Mouse (Mus musculus) A20 (cell line): Measurements from ENCODE around the gene Magi3.

ENCODE experiments used
- DNase-seq: peaks from one replicate; pipeline ENCODE4 v3.0.0-alpha.2; 2011; ENCODE audit warnings: low read depth, low spot score

Magi3 gene

DNA sequence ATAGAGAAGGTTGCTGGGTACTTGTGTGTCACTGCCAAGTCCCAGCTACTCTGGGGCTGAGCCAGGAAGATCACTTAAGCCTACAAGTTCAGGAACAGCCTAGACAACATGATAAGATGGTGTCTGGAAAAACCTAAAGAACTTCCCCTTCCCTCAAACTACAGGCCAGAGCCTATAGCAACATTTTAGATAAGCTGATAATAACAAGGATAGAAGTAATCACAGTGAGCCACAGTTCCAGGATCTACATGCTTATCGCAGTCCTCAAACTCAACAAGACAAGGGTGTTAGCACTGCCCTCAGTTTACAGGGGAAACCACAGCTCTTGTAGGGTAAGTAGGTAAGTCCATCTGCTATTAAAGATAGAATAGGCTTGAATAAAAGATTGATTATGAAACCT, 188.1 kb downstream of the Magi3 start:
- DNase-seq = no peak

DNA sequence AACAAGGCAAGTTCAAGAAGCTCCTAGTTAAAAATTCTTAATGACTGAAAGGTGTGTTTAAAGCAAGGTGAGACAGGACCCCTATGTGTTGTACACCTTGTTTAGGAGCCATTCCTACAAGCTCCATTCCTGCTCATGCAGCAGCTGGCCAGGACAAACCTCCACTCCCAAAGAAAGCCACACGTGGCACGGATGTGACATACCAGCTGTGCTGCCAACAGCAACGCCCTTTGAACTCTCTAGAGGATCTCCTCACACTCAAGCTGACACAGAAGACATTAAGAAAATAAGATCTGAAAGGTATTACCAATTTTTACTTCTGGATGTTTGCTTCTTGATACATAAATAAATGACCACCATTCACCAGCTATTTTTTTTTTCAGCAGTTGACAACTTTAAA, 193.2 kb downstream of the Magi3 start:
- no peak for DNase-seq

DNA sequence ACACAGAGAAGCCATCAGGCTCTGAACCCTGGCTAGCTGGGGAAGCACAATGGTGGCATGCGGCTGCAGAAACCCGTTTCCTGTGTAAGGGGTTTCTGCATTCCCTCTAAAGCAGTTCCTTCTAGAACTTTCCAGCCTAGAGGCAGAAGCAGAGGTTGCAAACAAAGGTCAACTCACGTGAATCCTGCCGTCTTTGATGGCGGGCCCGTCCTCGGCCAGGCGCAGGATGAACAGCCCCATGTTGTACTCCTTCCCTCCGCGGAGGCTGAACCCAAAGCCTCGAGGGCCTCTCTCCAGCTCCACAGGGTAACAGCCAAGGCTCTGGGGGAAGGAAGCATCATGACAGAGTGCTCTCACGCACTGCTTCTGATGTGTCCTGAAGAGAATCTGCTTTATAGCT, 200.1 kb downstream of the Magi3 start:
- no peak for DNase-seq

DNA sequence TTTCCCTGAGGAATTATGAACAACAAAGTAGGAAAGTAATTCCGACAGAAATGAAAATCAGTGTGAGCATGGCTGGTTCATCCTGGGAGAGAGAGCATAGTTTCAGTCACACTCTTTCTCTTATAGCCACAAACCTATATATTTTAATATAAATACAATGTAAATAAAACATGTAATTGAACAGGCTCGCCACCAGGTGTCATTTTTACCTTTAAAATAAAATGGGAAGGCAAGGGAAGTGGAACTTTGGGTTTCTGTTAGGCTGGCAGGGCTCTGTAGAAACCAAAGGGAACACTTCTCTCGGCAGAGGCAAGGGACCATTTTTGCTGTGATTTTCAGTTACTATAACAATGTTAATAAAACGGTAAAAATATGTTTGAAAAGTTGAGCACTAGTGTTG, 200.7 kb downstream of the Magi3 start:
- DNase-seq = peak; percentile 30

DNA sequence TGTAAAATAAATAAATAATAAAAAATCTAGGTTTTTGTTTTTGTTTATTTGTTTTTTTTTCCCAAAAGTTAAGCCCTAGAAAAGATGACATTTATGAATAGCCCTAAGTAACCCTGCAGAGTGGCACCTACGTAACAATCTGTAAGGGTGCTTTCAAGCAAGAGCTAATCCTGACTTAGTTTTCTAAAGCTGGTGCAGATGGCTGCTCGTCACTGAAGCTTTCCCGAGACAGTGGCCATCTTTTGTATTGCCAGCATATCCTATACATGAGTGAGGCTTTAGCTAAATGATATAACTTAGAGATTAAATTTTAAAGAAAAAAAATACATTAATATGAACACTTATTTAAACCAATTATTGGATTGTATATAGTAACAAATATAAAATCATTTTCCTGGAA, 202.2 kb downstream of the Magi3 start:
- DNase-seq = no peak

DNA sequence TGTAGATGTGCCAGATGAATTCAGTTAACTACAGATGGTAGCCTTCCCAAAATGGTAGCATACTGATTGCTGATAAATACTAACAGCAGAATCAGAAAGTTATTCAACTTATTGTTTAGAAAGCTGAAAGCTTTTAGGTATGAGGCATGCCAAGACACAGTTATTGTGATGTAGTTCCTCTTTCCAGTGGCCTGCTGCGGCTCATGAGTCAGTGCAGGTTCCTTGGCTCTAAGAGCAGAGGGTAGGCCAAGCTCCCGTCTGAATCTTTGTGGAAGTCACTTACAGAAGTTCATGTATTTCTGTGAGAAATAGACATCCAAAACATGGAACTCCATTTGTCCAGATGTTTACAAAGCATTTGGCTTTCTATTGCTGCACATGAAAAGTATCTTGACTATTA, 208.2 kb downstream of the Magi3 start:
- DNase-seq = no peak

DNA sequence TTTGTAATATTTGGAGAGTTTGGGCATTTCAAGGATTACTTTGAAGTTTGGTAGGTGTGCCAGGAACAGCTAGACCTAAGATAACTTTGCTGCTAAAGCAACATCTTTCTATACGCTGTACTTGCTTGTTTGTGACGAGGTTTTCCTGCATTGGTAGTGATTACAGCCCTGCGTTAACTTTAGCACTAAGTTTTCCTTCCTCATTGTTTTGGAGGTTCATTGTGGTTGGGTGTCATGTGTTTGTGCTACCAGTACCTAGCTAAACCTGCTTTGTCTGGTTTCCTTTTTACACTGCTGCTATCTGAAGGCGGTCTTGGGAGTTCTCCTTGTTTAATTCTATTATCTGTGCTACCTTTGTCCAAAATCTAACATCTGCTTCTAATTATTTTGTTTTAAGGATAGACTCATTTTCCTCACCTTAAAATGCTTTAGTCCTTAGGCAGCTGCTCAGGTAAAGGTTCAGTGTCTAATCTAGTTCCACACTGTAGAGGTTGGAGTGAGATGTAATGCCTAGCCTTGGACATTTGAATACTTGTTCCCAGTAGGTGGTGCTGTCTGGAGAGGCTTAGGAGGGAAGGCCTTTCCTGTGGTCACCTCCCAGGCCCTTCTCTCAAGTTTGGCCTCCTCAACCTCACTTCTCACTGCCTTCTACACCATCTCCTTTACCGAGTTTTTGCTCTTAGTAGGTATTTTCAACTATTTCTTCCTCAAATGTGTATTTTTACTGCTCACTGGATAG, 210.1 kb downstream of the Magi3 start:
- peak; percentile 13 for DNase-seq

DNA sequence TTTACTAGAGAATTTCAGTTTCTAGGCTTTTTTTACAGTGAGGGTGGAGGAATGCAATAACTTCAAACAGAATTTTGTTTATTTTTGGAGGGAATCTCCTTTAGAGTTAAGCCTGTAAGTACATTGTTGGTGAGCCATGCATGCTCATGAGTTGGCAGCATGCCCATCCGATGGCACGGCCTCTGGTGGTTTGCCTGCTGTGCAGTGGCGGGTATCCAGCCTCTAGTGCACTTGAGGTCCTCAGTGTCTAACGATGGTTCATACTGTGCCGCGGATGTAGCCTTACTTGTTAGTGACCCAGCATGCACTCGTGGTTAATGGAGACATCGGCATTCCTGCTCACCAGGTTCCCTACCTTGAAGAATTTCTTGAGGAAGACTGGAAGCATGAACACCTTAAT, 212.7 kb downstream of the Magi3 start:
- DNase-seq = no peak

DNA sequence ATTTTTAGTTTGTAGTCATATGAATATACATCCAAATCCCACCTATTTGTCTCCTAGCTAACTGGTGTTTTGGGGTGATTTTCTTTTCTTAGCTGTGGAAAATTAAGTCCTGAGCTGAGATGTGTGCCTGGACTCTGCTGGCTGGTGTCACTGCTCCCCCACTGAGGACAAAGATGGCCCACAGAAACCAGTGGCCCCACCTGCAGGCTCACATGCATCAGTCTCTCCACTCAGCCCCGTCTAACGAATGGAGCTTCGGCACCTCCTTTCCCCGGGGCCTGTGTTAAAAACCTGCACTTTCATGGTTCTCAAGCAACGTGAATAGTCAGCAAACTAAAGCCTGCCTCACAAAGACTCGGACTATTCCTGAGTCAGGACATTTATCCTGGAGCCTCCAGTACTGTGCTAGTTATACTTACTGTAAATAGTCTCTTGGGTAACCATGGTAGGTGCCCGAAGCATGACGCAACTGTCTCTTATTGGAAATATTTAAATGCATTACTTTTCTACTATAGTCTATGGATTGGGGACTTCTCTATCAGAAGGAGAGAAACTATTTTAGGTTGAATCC, 213.2 kb downstream of the Magi3 start:
- no peak for DNase-seq

DNA sequence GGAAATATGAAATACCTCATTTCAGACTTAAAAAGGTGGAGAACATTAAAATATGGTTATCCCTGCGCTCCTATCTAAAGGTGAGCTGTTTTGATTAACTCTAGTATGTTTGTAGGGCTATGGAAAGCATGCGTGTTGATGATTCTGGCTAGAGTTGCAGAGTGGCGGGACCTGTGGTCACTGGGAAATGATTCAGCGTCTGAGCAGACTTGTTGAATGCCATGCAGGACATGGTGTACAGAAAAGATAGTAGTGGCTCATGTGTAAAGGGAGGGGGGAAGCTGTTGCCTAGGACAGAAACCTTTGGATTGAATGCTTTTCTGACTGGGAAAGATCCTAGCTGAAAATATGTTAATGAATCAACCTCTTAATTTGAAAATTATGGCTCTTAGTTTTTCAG, 221.4 kb downstream of the Magi3 start:
- no peak for DNase-seq

DNA sequence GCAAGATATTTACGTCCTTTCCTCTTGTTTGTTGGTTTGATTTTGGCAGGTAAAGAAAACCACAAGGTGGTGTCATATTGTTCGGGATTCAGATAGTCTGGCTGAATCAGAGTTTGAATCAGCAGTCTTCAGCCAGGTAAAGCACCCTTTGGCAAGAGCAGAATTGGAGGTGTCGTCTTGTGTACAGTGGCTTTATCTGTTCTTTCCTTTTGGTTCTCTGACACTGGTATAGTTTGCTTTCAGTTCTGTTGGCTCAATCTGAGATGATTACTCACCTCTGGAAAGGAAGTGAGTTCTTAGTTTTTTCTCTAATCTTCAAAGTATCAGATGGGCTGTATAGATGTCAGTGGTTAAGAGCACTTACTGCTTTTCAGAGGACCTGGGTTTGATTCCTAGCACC, 228.9 kb downstream of the Magi3 start:
- no peak for DNase-seq

DNA sequence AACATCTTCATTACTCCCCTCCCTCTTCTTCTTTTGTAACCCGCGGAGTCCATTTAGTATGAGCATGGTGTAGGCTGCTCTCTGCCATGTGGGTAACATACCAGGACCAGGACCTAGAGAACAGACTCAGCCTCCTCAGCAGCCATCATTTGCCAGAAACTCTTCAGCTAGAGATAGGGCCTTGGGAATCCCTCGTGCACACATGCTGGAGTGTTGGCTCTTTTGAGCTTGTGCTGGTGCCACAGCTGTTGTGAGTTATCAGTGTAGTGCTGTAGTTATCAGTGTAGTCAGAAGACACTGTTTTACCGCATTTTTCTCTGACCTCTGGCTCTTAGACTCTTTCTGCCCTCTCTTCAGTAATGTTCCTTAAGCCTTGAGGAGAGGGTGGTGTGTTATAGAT, 230.8 kb downstream of the Magi3 start:
- no peak for DNase-seq

DNA sequence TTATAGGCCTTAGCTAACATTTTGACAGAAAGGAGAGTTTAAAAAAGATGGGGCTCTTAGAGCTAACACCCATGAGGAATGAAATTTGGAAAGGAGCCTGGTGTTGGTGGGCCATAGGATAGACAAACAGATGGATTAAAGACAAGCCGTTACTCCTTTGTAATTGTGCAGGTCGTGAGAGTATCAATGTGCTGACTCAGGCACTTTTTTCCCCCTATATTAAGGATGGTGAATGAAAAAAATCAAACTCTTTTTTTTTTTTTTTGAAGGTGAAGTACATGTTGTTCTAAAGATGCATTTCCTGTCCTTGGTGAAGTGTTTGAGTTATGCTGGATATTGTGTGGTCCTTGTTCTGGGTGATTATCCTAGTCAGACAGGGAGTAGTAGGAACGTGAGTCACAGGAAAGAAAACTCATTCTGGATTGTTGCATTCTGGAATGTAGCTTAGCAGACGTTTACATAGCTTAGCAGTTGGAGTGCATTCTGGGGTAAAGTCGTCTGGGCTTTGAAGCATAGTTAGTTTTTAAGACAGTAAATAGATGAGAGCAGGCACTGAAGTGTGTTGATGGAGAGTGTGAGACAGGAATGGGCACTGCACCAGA, 232.2 kb downstream of the Magi3 start:
- DNase-seq = no peak

DNA sequence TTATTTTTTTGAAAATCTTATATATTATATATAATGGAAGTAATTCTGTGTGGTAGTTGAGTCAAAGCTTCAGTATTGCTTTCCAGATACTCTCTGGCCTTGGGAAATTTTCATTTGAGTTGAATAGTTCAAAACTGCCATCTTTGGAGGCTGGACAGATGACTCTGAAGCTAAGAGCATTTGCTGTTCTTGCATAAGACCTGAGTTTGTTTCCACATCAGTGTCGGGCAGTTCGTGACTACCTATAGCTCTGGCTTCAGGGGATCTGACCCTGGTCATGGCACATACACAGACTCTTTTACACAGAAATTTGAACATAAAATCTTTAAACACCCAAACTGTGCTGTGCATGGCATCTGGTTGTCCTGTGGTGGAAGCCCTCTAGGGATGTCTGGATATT, 235.0 kb downstream of the Magi3 start:
- no peak for DNase-seq

DNA sequence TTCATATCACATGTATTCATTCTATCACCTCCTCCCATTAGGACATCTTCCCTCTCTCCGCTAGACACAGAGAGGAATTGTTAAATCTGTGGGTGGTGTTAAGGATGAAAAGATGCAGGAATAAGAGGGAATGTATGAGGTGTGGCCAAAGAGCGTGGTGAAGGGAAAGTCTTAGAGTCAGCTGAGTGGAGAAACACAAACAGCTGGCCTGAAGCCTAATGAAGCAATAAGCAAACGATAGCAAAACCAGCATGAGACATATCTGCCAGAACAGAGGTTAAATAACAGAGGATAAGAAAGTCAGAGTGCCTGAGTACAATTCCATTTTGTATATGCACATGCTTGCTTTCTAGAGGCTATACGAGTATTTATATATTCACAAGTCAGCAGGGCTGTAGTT, 235.6 kb downstream of the Magi3 start:
- no peak for DNase-seq

DNA sequence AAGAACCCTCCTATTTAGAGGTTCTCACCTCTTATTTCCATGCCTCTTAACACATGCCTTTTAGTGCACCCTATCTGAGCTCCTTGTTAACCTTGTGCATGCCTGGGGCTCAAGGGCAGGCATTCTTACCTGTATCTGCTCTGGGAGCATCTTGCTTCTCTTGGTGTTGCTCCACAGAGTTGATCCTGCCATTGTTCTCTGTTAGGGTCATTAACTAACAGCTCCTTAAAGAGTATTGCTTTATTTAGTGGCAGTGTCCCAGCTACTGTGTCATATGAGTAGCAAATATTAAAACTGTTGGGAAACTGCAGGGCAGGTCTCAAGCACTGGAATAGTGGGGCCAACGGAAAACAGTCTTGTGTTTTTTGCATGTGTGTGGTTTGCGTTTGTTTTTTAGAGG, 249.0 kb downstream of the Magi3 start:
- no peak for DNase-seq

DNA sequence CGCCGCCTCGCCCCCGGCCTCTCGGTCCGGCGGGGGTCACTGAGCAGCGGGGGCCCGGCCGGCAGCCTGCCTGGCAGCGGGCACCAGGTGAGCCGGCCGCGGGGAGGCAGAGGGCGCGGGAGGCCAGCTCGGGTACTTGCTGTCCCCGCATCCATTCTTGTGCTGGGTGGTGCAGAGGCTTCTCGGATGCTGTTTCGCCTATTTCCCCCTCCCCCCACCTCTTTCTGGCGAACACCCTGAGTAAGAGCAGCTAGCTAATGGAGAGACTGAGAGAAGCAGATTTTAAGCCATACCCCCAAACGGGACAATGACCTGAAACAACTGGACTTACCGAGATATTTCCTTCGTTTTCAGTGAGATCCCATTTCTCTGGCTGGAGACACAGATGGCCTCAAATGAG, 251.5 kb downstream of the Magi3 start:
- peak; percentile 71 for DNase-seq

DNA sequence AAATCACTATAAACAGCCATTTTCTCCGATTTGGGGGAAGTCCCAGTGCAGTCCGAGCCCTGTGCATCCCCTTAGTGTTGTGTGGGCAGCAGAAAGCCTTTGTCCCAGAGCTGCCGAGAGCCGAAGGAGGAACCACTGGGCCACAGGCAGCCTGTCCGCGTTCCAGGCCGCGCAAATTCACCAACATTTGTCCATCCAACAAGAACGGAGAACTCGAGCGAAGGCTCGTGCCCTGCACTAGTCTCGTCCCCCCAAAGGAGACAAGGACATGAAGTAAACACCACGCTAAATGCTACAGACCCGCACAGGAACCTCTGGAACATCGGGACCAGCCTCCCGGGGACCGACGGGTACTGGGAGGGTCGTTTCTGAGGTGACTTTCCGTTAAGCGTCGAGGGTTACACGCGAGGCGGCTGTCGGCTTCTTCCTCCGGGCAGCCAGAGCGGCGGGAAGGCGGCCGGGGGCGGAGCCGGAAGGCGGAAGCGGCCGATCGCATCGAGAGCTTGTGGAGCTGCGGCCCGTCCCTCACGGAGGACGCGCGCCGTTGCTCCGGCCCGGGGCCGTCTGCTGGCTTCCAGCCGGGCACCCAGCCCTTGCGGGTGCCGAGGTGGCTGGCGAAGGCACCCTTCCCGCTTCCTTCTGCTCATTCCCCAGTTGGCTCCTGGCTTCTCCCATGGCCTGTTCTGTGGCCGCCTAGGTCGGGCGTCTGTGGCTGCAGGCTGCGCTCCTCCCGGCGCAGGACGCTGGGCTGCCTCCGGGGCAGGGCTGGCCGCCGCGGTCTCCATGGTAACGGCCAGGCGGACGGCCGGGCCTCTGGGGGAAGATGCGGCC, 252.1 kb downstream of the Magi3 start, which contains the start of gene Phtf1:
Gene Phtf1 (plus strand): TSS at position 250 of the 831 bp plus-strand sequence.
- DNase-seq = peak; percentile 94

DNA sequence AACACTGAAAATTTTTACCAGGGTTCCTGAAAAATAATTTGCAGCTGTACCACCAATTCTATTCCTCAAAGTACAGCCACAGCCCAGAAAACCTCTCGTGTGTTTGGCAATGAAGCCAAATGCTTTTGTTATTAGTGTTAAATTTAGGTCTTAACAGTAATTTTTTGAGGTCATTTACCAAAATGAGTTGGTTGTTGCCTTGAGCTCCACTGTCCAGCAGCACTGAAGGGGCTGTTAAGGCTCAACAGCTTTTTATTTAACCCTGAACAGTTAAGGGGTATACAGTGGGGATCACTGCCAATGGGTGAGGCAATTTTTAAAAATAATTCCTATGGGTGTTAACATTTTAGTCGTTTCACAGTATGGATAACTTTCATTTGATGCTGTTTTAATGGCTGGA, 252.9 kb downstream of the Magi3 start:
- no peak for DNase-seq
